Mouse (Mus musculus) kidney, embryonic 16.5 days (tissue): ENCODE data around the gene Rgs7bp. TPM values are rescaled to one million over a fixed set of nuclear protein-coding genes. Genes with fewer than 3 reads are reported as not detected.

Experiments
- ATAC-seq: fragments of 200-750 bp; cut with Nextera tagmentation; 2 replicates; pipeline ENCODE4 v1.8.0; 2017; ENCODE audit warnings: moderate TSS enrichment; ENCODE audit not compliant: low FRiP score, low TSS enrichment
- H3K27ac ChIP-seq: fragments of 300-500 bp; sonication (generic); 2 replicates; pipeline ENCODE4 v1.5.1; 2014; ENCODE audit warnings: low read length
- H3K27me3 ChIP-seq: fragments of 300-500 bp; sonication (generic); 2 replicates; pipeline ENCODE4 v1.6.1; 2014; ENCODE audit warnings: low read length, control low read depth, mixed read lengths; ENCODE audit not compliant: insufficient read depth
- H3K36me3 ChIP-seq: fragments of 300-500 bp; sonication (generic); 2 replicates; pipeline ENCODE4 v1.6.1; 2014; ENCODE audit warnings: low read length, control low read depth, mixed read lengths; ENCODE audit not compliant: insufficient read depth
- H3K4me1 ChIP-seq: fragments of 300-500 bp; sonication (generic); 2 replicates; pipeline ENCODE4 v1.6.1; 2014; ENCODE audit warnings: low read length, control low read depth, mixed read lengths; ENCODE audit not compliant: insufficient read depth
- H3K4me2 ChIP-seq: fragments of 300-500 bp; sonication (generic); replicated peaks from 2 replicates; pipeline ENCODE4 v1.6.1; 2014; ENCODE audit warnings: low read depth, low read length
- H3K4me3 ChIP-seq: fragments of 300-500 bp; sonication (generic); 2 replicates; pipeline ENCODE4 v1.5.1; 2014; ENCODE audit warnings: mild to moderate bottlenecking, low read length
- H3K9ac ChIP-seq: fragments of 300-500 bp; sonication (generic); replicated peaks from 2 replicates; pipeline ENCODE4 v1.6.1; 2014; ENCODE audit warnings: low read length
- H3K9me3 ChIP-seq: fragments of 300-500 bp; sonication (generic); 2 replicates; pipeline ENCODE4 v1.6.1; 2016; ENCODE audit warnings: low read length, control low read depth
- WGBS: fragments of 180-500 bp; shearing (Covaris S2); extraction: QIAGEN DNeasy Blood & Tissue Kit; methylation state at CpG from one replicate; pipeline ENCODE4 v1.1.7; 2014; 5-methylcytosine and 5-hydroxymethylcytosine counted together
- polyA plus RNA-seq: library from polyadenylated mRNA; unstranded; fragments of >200 nt; fragmentation: Nextera tagmentation; extraction: Ambion mirVana; gene quantifications from 2 replicates; pipeline ENCODE4 v1.2.1, GENCODE M21; 2015

Gene Rgs7bp
- polyA plus RNA-seq, 1 experiment from 2014 or later, result 2.0 TPM

DNA sequence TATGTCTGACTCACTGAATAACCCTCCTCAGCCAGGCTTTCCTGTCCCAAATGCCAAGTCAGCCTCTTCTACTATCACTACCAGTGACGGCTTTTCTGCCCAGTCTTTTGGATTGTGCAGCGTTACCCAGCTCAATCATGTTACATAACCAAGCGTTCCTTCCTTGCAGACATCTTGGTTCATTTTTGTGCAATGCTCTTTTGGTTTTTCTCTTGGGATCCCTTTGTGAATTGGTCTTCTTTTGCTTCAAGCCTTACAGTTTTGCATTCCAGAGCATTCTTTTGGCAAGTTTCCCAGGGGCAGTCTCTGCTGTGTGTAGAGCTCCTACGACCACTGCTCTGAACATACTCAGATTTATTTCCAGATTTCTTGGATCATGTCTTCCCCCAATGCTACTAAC, 95.0 kb downstream of the Rgs7bp start:
- H3K9ac ChIP-seq, result no peak overlapping the region
- H3K27ac ChIP-seq, result no peak overlapping the region
- H3K4me3 ChIP-seq, result no peak overlapping the region
- no peaks in the 10 kb centered on the region for H3K27me3 ChIP-seq
- ATAC-seq, result no peak
- no peaks in the 10 kb centered on the region for H3K9me3 ChIP-seq
- H3K4me1 ChIP-seq, result no peaks in the 10 kb centered on the region
- H3K36me3 ChIP-seq, result no peaks in the 10 kb centered on the region
- WGBS, result 71% methylated on average over 4 of the region's 4 CpGs
- H3K4me2 ChIP-seq, result no peak overlapping the region

DNA sequence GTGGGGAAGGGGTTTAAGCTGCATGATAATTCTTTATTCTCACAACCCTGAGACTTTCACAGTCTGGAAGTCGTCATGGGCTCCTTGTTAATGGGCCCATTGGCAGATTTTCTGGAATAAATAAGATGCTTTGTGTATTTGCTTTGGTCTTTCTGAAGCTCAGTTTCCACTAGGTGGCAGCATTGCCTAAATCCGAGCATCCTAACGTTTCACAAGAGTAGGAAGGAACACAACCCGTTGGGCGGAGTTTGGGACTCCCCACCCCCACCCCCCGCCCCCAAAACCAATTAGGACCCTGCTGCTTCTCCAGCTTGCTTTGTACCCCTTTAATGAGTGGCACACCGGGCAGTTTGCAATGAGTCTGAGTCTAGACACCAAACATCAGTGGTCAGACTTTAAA, 106.8 kb downstream of the Rgs7bp start:
- Histone ChIP-seq H3K4me1 (no peaks in the 10 kb centered on the region), H3K9ac (no peak overlapping the region), H3K27ac (no peak overlapping the region), H3K4me3 (no peak overlapping the region), H3K9me3 (no peaks in the 10 kb centered on the region), H3K4me2 (peak overlapping the region; percentile 41), H3K36me3 (no peaks in the 10 kb centered on the region), H3K27me3 (peaks cover 2% of the 10 kb centered on the region; the same call in 1 of the 2 replicates)
- peak; percentile 81; the same call in 1 of the 2 replicates for ATAC-seq
- 1% methylated on average over 7 of the region's 7 CpGs for WGBS

DNA sequence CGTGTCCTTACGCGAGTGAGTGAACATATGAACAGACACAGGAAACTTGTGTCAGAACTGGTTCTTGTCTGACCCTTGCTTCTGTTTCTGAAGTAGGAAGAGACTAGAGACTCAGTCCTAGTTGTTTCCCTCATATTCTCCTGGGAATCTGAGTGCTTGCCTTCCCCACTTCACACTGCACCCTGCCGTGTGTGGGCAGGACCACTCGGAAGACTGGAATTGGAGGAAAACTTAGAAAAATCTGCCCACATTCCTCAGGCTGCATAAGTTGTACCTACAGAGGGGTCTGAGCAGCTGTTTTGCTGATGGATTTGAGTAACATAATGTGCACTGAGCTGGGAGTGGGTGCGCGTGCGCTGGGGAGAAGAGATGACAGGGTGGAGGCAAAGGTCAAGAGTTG, 114.2 kb downstream of the Rgs7bp start:
- Histone ChIP-seq H3K27me3 (peaks cover 2% of the 10 kb centered on the region; the same call in 1 of the 2 replicates), H3K27ac (no peak overlapping the region), H3K4me1 (peaks cover 21% of the 10 kb centered on the region), H3K4me3 (no peak overlapping the region), H3K36me3 (no peaks in the 10 kb centered on the region), H3K9ac (no peak overlapping the region), H3K9me3 (no peaks in the 10 kb centered on the region), H3K4me2 (no peak overlapping the region)
- ATAC-seq, result no peak
- WGBS, result 93% methylated on average over 8 of the region's 8 CpGs

DNA sequence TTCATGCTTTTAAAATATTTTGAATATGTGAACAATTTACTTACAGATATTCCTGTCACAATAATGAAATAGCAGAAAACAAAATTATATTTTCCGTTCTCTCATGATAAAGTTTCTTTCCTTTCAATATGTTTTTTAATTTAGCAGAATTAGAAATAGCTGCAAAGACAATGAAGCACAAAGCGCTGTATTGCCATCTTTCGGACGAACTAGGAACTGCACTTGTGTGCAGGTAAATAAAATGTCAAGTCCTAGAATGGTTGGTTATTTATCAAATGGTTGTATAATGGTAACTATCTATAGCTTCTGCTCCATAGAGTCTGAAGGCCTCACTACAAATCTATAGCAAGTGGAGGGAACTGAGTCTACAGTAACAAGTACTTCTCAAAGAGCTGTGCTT, 114.9 kb downstream of the Rgs7bp start:
- no peaks in the 10 kb centered on the region for H3K36me3 ChIP-seq
- no peak overlapping the region for H3K4me3 ChIP-seq
- peaks cover 21% of the 10 kb centered on the region for H3K4me1 ChIP-seq
- H3K27ac ChIP-seq, result no peak overlapping the region
- H3K27me3 ChIP-seq, result no peaks in the 10 kb centered on the region; the same call in 1 of the 2 replicates
- H3K4me2 ChIP-seq, result no peak overlapping the region
- no peaks in the 10 kb centered on the region for H3K9me3 ChIP-seq
- WGBS, result 3% methylated on average over 4 of the region's 4 CpGs
- no peak for ATAC-seq
- no peak overlapping the region for H3K9ac ChIP-seq

DNA sequence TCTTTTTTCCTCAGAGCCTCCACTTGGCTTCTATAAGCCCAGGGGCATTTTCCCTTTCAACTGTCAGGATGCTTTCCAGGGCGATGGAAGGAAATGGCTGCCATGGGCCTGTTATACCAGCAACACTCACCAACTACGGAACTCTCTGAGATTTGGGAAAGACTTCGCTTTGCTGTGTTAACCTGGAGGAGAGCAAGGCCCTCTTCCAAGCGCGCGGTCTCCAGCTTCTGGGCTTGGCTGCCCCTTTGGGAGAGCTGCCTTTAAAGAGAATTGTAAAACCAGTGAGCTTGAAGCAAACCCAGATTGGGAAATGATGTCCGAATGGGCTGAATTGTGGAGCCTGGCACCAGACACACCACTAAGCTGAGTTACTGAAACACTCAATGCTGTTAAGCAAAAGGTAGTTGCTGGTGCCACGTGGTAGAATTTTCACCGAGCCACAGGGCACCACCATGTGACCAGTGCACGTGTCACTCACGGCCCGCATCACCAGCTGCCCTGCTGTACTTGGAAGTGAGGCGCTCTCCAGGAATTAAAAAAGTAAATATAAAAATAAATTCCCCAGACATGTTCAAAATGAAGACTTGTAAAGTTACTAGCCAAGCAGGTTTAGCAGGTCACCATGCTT, 115.7 kb downstream of the Rgs7bp start:
- H3K4me3 ChIP-seq, result no peak overlapping the region
- H3K4me2 ChIP-seq, result no peak overlapping the region
- no peaks in the 10 kb centered on the region for H3K27me3 ChIP-seq
- H3K36me3 ChIP-seq, result no peaks in the 10 kb centered on the region
- H3K27ac ChIP-seq, result 0 out of 2 replicates have a peak overlapping the region, but pooled peaks have one; percentile 8
- ATAC-seq, result peak; percentile 46; the same call in 1 of the 2 replicates
- 70% methylated on average over 13 of the region's 13 CpGs for WGBS
- H3K4me1 ChIP-seq, result peaks cover 21% of the 10 kb centered on the region
- no peaks in the 10 kb centered on the region for H3K9me3 ChIP-seq
- H3K9ac ChIP-seq, result no peak overlapping the region

DNA sequence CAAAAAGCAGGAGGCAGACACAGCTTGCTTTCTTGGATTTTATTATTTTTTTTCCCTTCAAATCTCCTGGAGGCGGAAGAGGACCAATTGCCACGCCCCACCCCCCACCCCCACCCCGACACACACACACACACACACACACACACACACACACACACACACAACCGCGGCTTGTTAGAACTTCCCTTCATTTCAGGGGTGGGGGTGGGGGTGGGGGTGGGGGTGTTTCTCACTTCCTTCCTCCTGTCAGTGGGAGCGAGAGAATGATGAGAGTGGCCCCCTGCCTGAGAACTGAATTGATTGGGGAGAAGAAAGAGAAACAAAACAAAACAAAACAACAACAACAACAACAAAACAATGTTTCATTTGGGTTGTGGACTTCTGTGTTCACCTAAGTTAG, 117.0 kb downstream of the Rgs7bp start:
- 0% methylated on average over 5 of the region's 6 CpGs for WGBS
- ATAC-seq, result peak; percentile 66; the same call in 1 of the 2 replicates
- Histone ChIP-seq H3K9me3 (no peaks in the 10 kb centered on the region), H3K36me3 (no peaks in the 10 kb centered on the region), H3K27me3 (no peaks in the 10 kb centered on the region), H3K4me3 (peak overlapping the region; percentile 36), H3K4me2 (peak overlapping the region; percentile 64), H3K9ac (peak overlapping the region; percentile 39; the same call in 1 of the 2 replicates), H3K27ac (no peak overlapping the region; the same call in 1 of the 2 replicates), H3K4me1 (peaks cover 21% of the 10 kb centered on the region)

DNA sequence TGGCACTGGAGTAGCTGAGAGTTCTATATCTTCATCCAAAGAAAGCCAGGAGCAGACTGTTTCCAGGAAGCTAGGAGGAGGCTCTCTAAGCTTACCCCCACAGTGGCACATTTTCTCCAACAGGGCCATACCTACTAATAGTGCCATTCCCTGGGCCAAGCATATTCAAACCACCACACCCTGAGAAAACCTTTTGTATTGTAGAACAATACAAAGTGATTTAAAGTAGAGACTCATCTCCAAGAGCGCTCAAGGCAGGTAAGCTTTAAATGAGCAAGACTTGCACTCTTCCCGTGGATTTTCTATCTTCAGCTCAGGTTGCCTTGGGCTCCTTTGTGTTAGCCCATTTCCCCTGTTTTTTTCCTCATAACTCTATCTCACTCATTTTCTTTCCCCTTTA, 118.1 kb downstream of the Rgs7bp start:
- H3K9ac ChIP-seq, result no peak overlapping the region
- H3K36me3 ChIP-seq, result no peaks in the 10 kb centered on the region
- WGBS, result 91% methylated on average over 2 of the region's 2 CpGs
- no peaks in the 10 kb centered on the region for H3K27me3 ChIP-seq
- no peak overlapping the region for H3K4me3 ChIP-seq
- H3K4me2 ChIP-seq, result peak overlapping the region; percentile 23; the same call in 1 of the 2 replicates
- no peak overlapping the region for H3K27ac ChIP-seq
- ATAC-seq, result no peak
- H3K9me3 ChIP-seq, result no peaks in the 10 kb centered on the region
- H3K4me1 ChIP-seq, result peaks cover 21% of the 10 kb centered on the region

DNA sequence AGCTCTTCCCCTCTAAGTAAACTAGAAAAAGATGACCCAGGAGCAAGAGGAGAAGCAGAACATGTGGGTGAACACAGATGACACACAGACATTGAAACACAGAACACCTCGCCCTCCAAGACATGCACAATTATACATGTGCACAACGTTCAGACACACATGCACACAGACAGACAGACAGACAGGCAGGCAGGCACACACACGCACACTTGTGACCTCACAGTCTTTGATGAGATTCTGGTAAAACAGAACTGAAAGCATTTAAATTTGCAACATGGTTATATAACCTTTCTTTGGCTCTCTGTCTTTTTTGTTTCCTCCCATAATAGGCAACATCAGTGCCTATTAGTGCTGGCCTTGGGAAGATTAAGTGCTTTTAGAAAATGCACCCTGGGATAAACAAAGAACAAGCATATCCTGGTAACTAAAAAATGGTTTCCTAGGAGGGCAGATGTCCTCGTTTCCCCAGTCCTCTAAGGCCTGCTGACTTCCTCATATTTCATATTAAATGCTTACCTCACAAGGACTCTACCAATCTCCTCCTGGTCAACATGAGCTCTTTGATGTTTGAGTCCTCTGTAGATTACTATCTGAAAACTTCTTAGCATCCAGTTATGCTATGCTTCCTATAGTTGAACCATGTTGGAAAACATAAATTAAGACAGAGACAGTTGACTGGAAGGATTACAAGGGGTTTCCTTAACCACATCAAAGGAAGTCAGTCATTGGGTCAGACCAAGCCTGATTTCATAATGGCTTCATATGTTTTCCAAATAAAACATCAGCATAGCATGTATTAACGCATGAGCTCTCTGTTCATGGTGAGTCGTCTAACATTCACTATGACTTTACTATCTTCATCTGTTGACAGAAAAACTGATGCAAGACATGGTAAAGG, 122.8 kb downstream of the Rgs7bp start:
- no peaks in the 10 kb centered on the region for H3K27me3 ChIP-seq
- H3K4me1 ChIP-seq, result peaks cover 2% of the 10 kb centered on the region; the same call in 1 of the 2 replicates
- H3K9ac ChIP-seq, result no peak overlapping the region
- 64% methylated on average over 6 of the region's 6 CpGs for WGBS
- no peak overlapping the region for H3K27ac ChIP-seq
- no peak overlapping the region for H3K4me2 ChIP-seq
- no peaks in the 10 kb centered on the region for H3K36me3 ChIP-seq
- ATAC-seq, result 0 out of 2 replicates have a peak, but pooled peaks have one; percentile 39
- H3K4me3 ChIP-seq, result no peak overlapping the region
- H3K9me3 ChIP-seq, result no peaks in the 10 kb centered on the region

DNA sequence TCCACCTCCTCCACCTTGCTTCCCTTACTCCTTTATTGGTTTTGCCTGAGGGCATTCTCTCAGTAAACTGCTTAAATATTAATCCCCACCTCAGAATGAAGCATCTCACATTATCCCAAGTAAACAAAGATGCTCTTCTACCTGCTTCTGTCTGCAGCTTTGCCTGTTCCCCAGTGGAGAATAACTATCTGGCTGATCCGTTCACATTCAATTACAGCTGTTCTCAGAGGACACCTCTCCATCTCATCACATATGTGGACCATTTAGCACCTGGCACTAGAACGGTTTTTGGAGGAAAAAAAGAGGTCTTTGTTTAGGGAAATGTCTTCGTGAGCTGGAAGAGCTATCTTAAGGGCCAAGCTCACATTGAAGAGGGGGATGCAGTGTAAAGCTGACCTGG, 123.9 kb downstream of the Rgs7bp start:
- no peak for ATAC-seq
- 73% methylated on average over 3 of the region's 3 CpGs for WGBS
- Histone ChIP-seq H3K4me1 (no peaks in the 10 kb centered on the region), H3K27me3 (no peaks in the 10 kb centered on the region), H3K9ac (no peak overlapping the region), H3K36me3 (no peaks in the 10 kb centered on the region), H3K4me3 (no peak overlapping the region), H3K27ac (no peak overlapping the region), H3K9me3 (no peaks in the 10 kb centered on the region), H3K4me2 (no peak overlapping the region)

DNA sequence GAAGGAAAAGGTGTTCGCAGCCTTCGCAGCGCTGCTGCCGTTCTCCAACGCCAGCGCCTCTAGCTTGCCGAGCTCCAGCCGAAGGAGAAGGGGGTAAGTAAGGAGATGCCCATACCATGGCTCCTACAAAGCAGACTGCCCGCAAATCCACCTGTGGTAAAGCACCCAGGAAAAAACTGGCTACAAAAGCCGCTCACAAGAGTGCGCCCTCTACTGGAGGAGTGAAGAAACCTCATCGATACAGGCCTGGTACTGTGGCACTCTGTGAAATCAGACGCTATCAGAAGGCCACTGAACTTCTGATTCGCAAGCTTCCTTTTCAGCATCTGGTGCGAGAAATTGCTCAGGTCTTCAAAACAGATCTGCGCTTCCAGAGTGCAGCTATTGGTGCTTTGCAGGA, 136.1 kb downstream of the Rgs7bp start:
- no peak overlapping the region for H3K4me3 ChIP-seq
- H3K4me2 ChIP-seq, result no peak overlapping the region
- H3K9ac ChIP-seq, result no peak overlapping the region
- H3K27me3 ChIP-seq, result no peaks in the 10 kb centered on the region
- no peaks in the 10 kb centered on the region for H3K9me3 ChIP-seq
- ATAC-seq, result no peak
- H3K4me1 ChIP-seq, result no peaks in the 10 kb centered on the region
- H3K27ac ChIP-seq, result no peak overlapping the region
- 82% methylated on average over 16 of the region's 16 CpGs for WGBS
- H3K36me3 ChIP-seq, result no peaks in the 10 kb centered on the region
